Mouse (Mus musculus): Measurements from ENCODE around the gene Fam168b.

- no peak for TF ChIP-seq POLR2A (IDR thresholded peaks at IDR 0.05; ENCODE audit: insufficient read depth, low read length)
- TF ChIP-seq CTCF (IDR thresholded peaks at IDR 0.05; ENCODE audit: low read depth, low read length), result no peak
Measured at GRCm38 (mm10) chr1:34871170-34871569, 28.3 kb upstream of the Fam168b start.
